Mouse (Mus musculus) midbrain, embryonic 14.5 days (tissue): Measurements from ENCODE around the gene Chka. TPM values are rescaled to one million over a fixed set of nuclear protein-coding genes. Genes with fewer than 3 reads are reported as not detected.

Experiments used
- ATAC-seq: fragments of 200-750 bp; cut with Nextera tagmentation; 2 replicates; pipeline ENCODE4 v1.8.0; 2017; ENCODE audit warnings: moderate number of reproducible peaks, moderate library complexity; ENCODE audit not compliant: low FRiP score, low TSS enrichment
- DNase-seq: peaks from one replicate; pipeline ENCODE4 v3.0.0-alpha.2; 2015
- H3K27ac ChIP-seq: fragments of 300-500 bp; sonication (generic); replicated peaks from 2 replicates; pipeline ENCODE4 v1.5.1; 2014; ENCODE audit warnings: mild to moderate bottlenecking, low read depth, low read length, moderate library complexity
- H3K27me3 ChIP-seq: fragments of 300-500 bp; sonication (generic); 2 replicates; pipeline ENCODE4 v1.6.1; 2014; ENCODE audit warnings: low read length, control low read depth, mixed read lengths; ENCODE audit not compliant: control insufficient read depth, insufficient read depth
- H3K36me3 ChIP-seq: fragments of 300-500 bp; sonication (generic); 2 replicates; pipeline ENCODE4 v1.6.1; 2014; ENCODE audit warnings: low read length, control low read depth; ENCODE audit not compliant: control insufficient read depth, insufficient read depth
- H3K4me1 ChIP-seq: fragments of 300-500 bp; sonication (generic); 2 replicates; pipeline ENCODE4 v1.6.1; 2014; ENCODE audit warnings: mild to moderate bottlenecking, antibody characterized with exemption, low read length, control low read depth; ENCODE audit not compliant: control insufficient read depth, insufficient read depth
- H3K4me2 ChIP-seq: fragments of 300-500 bp; sonication (generic); 2 replicates; pipeline ENCODE4 v1.6.1; 2014; ENCODE audit warnings: mild to moderate bottlenecking, low read length, moderate library complexity
- H3K4me3 ChIP-seq: fragments of 300-500 bp; sonication (generic); replicated peaks from 2 replicates; pipeline ENCODE4 v1.5.1; 2014; ENCODE audit warnings: low read depth, low read length
- H3K9ac ChIP-seq: fragments of 300-500 bp; sonication (generic); replicated peaks from 2 replicates; pipeline ENCODE4 v1.6.1; 2014; ENCODE audit warnings: mild to moderate bottlenecking, low read length, moderate library complexity
- H3K9me3 ChIP-seq: fragments of 300-500 bp; sonication (generic); 2 replicates; pipeline ENCODE4 v1.6.1; 2016; ENCODE audit warnings: low read length, control low read depth, mixed read lengths; ENCODE audit not compliant: control insufficient read depth
- WGBS: fragments of 180-500 bp; shearing (Covaris S2); extraction: QIAGEN DNeasy Blood & Tissue Kit; methylation state at CpG from one replicate; pipeline ENCODE4 v1.1.7; 2014; 5-methylcytosine and 5-hydroxymethylcytosine counted together
- polyA plus RNA-seq: library from polyadenylated mRNA; unstranded; fragments of >200 nt; fragmentation: Nextera tagmentation; extraction: Ambion mirVana; gene quantifications from 2 replicates; pipeline ENCODE4 v1.2.1, GENCODE M21; 2014

Chka gene
- polyA plus RNA-seq, 1 experiment from 2014 or later, result 51.8 TPM

- DNase-seq (no peak), ATAC-seq (no peak)
- Histone ChIP-seq H3K27ac (no peak overlapping the region), H3K36me3 (peaks cover 32% of the 10 kb centered on the region), H3K9me3 (no peaks in the 10 kb centered on the region), H3K4me3 (no peak overlapping the region), H3K27me3 (peaks cover 5% of the 10 kb centered on the region; the same call in 1 of the 2 replicates), H3K4me2 (peak overlapping the region; percentile 63; the same call in 1 of the 2 replicates), H3K9ac (no peak overlapping the region), H3K4me1 (peaks cover 14% of the 10 kb centered on the region)
- WGBS, result 86% methylated on average over 8 of the region's 8 CpGs
These were observed 56.5 kb downstream of the Chka start for GRCm38 (mm10) chr19:3907876-3908660.

- Histone ChIP-seq H3K27me3 (peaks cover 5% of the 10 kb centered on the region; the same call in 1 of the 2 replicates), H3K36me3 (peaks cover 32% of the 10 kb centered on the region), H3K27ac (no peak overlapping the region), H3K4me2 (no peak overlapping the region), H3K9ac (no peak overlapping the region), H3K4me1 (peaks cover 20% of the 10 kb centered on the region), H3K4me3 (no peak overlapping the region), H3K9me3 (no peaks in the 10 kb centered on the region)
- 90% methylated on average over 5 of the region's 5 CpGs for WGBS
- ATAC-seq (no peak), DNase-seq (no peak)
These were observed 58.6 kb downstream of the Chka start for GRCm38 (mm10) chr19:3910206-3910605.

GRCm38 (mm10) chr19:3912337-3913204 is 61.0 kb downstream of the Chka start, which contains the start of gene Ndufs8:
Gene Ndufs8, minus strand, starts transcription at chr19:3912774.
- no peaks in the 10 kb centered on the region for H3K9me3 ChIP-seq
- H3K9ac ChIP-seq, result peak within 1 kb of the TSS; percentile 65
- no peaks in the 10 kb centered on the region for H3K27me3 ChIP-seq
- H3K4me2 ChIP-seq, result peak within 1 kb of the TSS; percentile 84
- H3K27ac ChIP-seq, result peak within 1 kb of the TSS; percentile 86
- H3K4me1 ChIP-seq, result peaks cover 14% of the 10 kb centered on the region
- under 1% methylated on average over 43 of the region's 43 CpGs for WGBS
- peaks cover 32% of the 10 kb centered on the region for H3K36me3 ChIP-seq
- ATAC-seq, result peak; percentile 98
- peak; percentile 96 for DNase-seq
- peak within 1 kb of the TSS; percentile 77 for H3K4me3 ChIP-seq

GRCm38 (mm10) chr19:3913692-3914091 is 62.1 kb downstream of the Chka start:
- H3K27ac ChIP-seq, result 0 out of 2 replicates have a peak overlapping the region, but pooled peaks have one; percentile 78
- no peaks in the 10 kb centered on the region for H3K9me3 ChIP-seq
- peak overlapping the region; percentile 84 for H3K4me2 ChIP-seq
- 90% methylated on average over 8 of the region's 8 CpGs for WGBS
- peak overlapping the region; percentile 65; the same call in 1 of the 2 replicates for H3K9ac ChIP-seq
- peaks cover 22% of the 10 kb centered on the region for H3K36me3 ChIP-seq
- DNase-seq, result no peak
- no peak for ATAC-seq
- no peaks in the 10 kb centered on the region for H3K27me3 ChIP-seq
- H3K4me1 ChIP-seq, result peaks cover 14% of the 10 kb centered on the region
- H3K4me3 ChIP-seq, result peak overlapping the region; percentile 77

DNA sequence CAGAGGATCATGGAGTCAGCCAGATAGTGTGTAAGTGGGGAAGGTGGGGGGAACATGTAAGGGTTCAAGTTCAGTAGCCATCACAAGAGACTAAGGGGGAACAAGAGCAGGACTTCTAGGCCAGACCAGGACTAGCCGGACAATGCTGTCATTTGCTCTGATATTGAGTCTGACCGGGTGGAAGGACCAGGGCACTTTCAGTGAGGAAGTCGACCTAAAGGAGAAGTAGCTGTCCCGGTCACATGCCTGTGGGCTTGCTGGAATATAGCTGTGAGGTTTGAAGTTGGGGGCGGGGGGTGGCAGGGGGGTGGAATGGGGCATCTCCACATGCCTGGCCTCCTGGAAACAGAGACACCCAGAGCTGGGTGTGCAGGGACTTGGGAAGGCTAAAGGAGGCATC is 63.0 kb downstream of the Chka start:
- Histone ChIP-seq H3K4me2 (no peak overlapping the region), H3K9ac (no peak overlapping the region), H3K27me3 (no peaks in the 10 kb centered on the region), H3K4me3 (no peak overlapping the region), H3K36me3 (peaks cover 15% of the 10 kb centered on the region), H3K9me3 (no peaks in the 10 kb centered on the region), H3K4me1 (peaks cover 14% of the 10 kb centered on the region), H3K27ac (no peak overlapping the region)
- WGBS, result 95% methylated on average over 5 of the region's 5 CpGs
- no peak for DNase-seq
- no peak for ATAC-seq

- Histone ChIP-seq H3K4me3 (no peak overlapping the region), H3K4me2 (no peak overlapping the region), H3K4me1 (peaks cover 11% of the 10 kb centered on the region), H3K27ac (no peak overlapping the region), H3K36me3 (no peaks in the 10 kb centered on the region), H3K9me3 (no peaks in the 10 kb centered on the region), H3K27me3 (no peaks in the 10 kb centered on the region), H3K9ac (no peak overlapping the region)
- 73% methylated on average over 11 of the region's 11 CpGs for WGBS
- DNase-seq (no peak), ATAC-seq (no peak)
These were observed 65.2 kb downstream of the Chka start for GRCm38 (mm10) chr19:3916727-3917126.

DNA sequence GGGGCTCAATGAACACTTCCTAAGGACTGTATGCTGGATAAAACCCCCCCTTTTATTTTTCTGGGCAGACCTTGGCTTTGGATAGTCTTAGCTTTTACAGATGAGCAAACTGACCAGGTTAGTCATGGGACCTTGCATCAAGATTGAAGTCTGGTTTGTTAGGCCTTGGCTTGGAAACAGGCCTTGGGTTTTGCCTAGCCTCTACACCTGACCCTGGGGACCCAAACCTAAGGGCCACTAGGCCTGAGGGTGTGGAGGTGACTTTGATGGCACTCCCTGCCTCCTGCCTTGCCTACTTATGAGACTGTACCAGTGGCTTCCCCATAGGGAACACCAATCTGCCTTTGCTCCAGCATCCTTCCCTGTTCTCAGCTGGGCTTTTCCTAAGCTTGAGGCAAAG is 68.4 kb downstream of the Chka start:
- no peak overlapping the region for H3K4me2 ChIP-seq
- no peak for ATAC-seq
- no peaks in the 10 kb centered on the region for H3K27me3 ChIP-seq
- H3K27ac ChIP-seq, result no peak overlapping the region
- H3K9me3 ChIP-seq, result no peaks in the 10 kb centered on the region
- H3K4me3 ChIP-seq, result no peak overlapping the region
- no peak overlapping the region for H3K9ac ChIP-seq
- H3K4me1 ChIP-seq, result no peaks in the 10 kb centered on the region
- no peaks in the 10 kb centered on the region for H3K36me3 ChIP-seq
- no peak for DNase-seq

- no peaks in the 10 kb centered on the region for H3K27me3 ChIP-seq
- H3K27ac ChIP-seq, result no peak overlapping the region
- H3K4me2 ChIP-seq, result no peak overlapping the region
- no peak for ATAC-seq
- no peak overlapping the region for H3K4me3 ChIP-seq
- DNase-seq, result no peak
- H3K4me1 ChIP-seq, result no peaks in the 10 kb centered on the region
- no peak overlapping the region for H3K9ac ChIP-seq
- no peaks in the 10 kb centered on the region for H3K36me3 ChIP-seq
- 59% methylated on average over 10 of the region's 10 CpGs for WGBS
- no peaks in the 10 kb centered on the region for H3K9me3 ChIP-seq
These were observed 71.2 kb downstream of the Chka start for GRCm38 (mm10) chr19:3922661-3923371.
